Mouse (Mus musculus): ENCODE measurements around the gene Rapgef2.
A peak's percentile ranks its signal among the peaks of the same experiment; 100 is the strongest.
"Not testable (repeated sequence)": the region's sequence is repeated elsewhere in the genome, so short reads cannot be mapped to it uniquely, and the experiment has no call there.

The Rapgef2 gene

GRCm38 (mm10) chr3:79203178-79203577 is 83.1 kb downstream of the Rapgef2 start:
- DNase-seq (ENCODE audit: low spot score): peak; percentile 18

GRCm38 (mm10) chr3:79202275-79203153 is 83.8 kb downstream of the Rapgef2 start:
- peak; percentile 70 for DNase-seq (ENCODE audit: low spot score)

GRCm38 (mm10) chr3:79196708-79197437 is 89.4 kb downstream of the Rapgef2 start:
- peak; percentile 71 for DNase-seq (ENCODE audit: low spot score)

GRCm38 (mm10) chr3:79195280-79195679 is 91.0 kb downstream of the Rapgef2 start:
- DNase-seq (ENCODE audit: low spot score): no peak

- DNase-seq (ENCODE audit: low spot score): peak; percentile 39
Measured at GRCm38 (mm10) chr3:79194111-79194793, 92.1 kb downstream of the Rapgef2 start.

GRCm38 (mm10) chr3:79193001-79193400 is 93.3 kb downstream of the Rapgef2 start:
- DNase-seq (ENCODE audit: low spot score): no peak

- no peak for DNase-seq (ENCODE audit: low spot score)
Measured at GRCm38 (mm10) chr3:79191981-79192380, 94.3 kb downstream of the Rapgef2 start.

GRCm38 (mm10) chr3:79191471-79191870 is 94.8 kb downstream of the Rapgef2 start:
- DNase-seq (ENCODE audit: low spot score): no peak

- DNase-seq (ENCODE audit: low spot score): no peak
Measured at GRCm38 (mm10) chr3:79190377-79190776, 95.9 kb downstream of the Rapgef2 start.

- DNase-seq (ENCODE audit: low spot score): no peak
Measured at GRCm38 (mm10) chr3:79187912-79188311, 98.4 kb downstream of the Rapgef2 start.

- no peak for DNase-seq (ENCODE audit: low spot score)
Measured at GRCm38 (mm10) chr3:79182290-79182689, 104.0 kb downstream of the Rapgef2 start.

GRCm38 (mm10) chr3:79181248-79181991 is 104.9 kb downstream of the Rapgef2 start:
- peak; percentile 66 for DNase-seq (ENCODE audit: low spot score)

- DNase-seq (ENCODE audit: low spot score): no peak
Measured at GRCm38 (mm10) chr3:79180086-79180485, 106.2 kb downstream of the Rapgef2 start.

GRCm38 (mm10) chr3:79179499-79180053 is 106.7 kb downstream of the Rapgef2 start:
- no peak for DNase-seq (ENCODE audit: low spot score)

- DNase-seq (ENCODE audit: low spot score): peak; percentile 14
Measured at GRCm38 (mm10) chr3:79178708-79179107, 107.6 kb downstream of the Rapgef2 start.

GRCm38 (mm10) chr3:79178070-79178469 is 108.2 kb downstream of the Rapgef2 start:
- peak; percentile 66 for DNase-seq (ENCODE audit: low spot score)

GRCm38 (mm10) chr3:79177136-79177870 is 109.0 kb downstream of the Rapgef2 start:
- DNase-seq (ENCODE audit: low spot score): peak; percentile 80

GRCm38 (mm10) chr3:79174168-79174567 is 112.1 kb downstream of the Rapgef2 start:
- no peak for DNase-seq (ENCODE audit: low spot score)

GRCm38 (mm10) chr3:79173291-79173690 is 113.0 kb downstream of the Rapgef2 start:
- no peak for DNase-seq (ENCODE audit: low spot score)

GRCm38 (mm10) chr3:79171146-79171545 is 115.2 kb downstream of the Rapgef2 start:
- not testable (repeated sequence) for DNase-seq (ENCODE audit: low spot score)

Data from T-cell, adult 2 months (primary cell).